Mouse (Mus musculus): ENCODE data around the gene Plxnc1. TPM values are rescaled to one million over a fixed set of nuclear protein-coding genes. Genes with fewer than 3 reads are reported as not detected.

Gene Plxnc1
- polyA plus RNA-seq, 1 experiment from 2014 or later: 0.95 TPM

GRCm38 (mm10) chr10:94798128-94798527, 146.5 kb downstream of the Plxnc1 start:
- Histone ChIP-seq H3K27me3 (ENCODE audit: insufficient read depth, low read length) (no peaks in the 10 kb centered on the region), H3K36me3 (ENCODE audit: insufficient read depth, low read length) (no peaks in the 10 kb centered on the region), H3K4me2 (replicated peaks; ENCODE audit: low read depth, low read length) (no peak overlapping the region), H3K4me3 (ENCODE audit: low read length) (no peak overlapping the region), H3K9ac (replicated peaks; ENCODE audit: low read length) (no peak overlapping the region), H3K4me1 (ENCODE audit: insufficient read depth, low read length) (no peaks in the 10 kb centered on the region), H3K9me3 (ENCODE audit: low read length) (no peaks in the 10 kb centered on the region), H3K27ac (ENCODE audit: low read length) (no peak overlapping the region)
- no peak for ATAC-seq (ENCODE audit: low FRiP score, low TSS enrichment)
- 69% methylated on average over 5 of the region's 5 CpGs for WGBS

- Histone ChIP-seq H3K4me3 (ENCODE audit: low read length) (no peak overlapping the region), H3K9ac (replicated peaks; ENCODE audit: low read length) (no peak overlapping the region), H3K36me3 (ENCODE audit: insufficient read depth, low read length) (no peaks in the 10 kb centered on the region), H3K9me3 (ENCODE audit: low read length) (no peaks in the 10 kb centered on the region), H3K4me1 (ENCODE audit: insufficient read depth, low read length) (no peaks in the 10 kb centered on the region), H3K27ac (ENCODE audit: low read length) (no peak overlapping the region), H3K27me3 (ENCODE audit: insufficient read depth, low read length) (no peaks in the 10 kb centered on the region), H3K4me2 (replicated peaks; ENCODE audit: low read depth, low read length) (no peak overlapping the region)
- 92% methylated on average over 5 of the region's 5 CpGs for WGBS
- ATAC-seq (ENCODE audit: low FRiP score, low TSS enrichment): no peak
Measured at GRCm38 (mm10) chr10:94794666-94795244, 149.9 kb downstream of the Plxnc1 start.

GRCm38 (mm10) chr10:94793914-94794313, 150.7 kb downstream of the Plxnc1 start:
- no peak for ATAC-seq (ENCODE audit: low FRiP score, low TSS enrichment)

GRCm38 (mm10) chr10:94789205-94789604, 155.4 kb downstream of the Plxnc1 start:
- 56% methylated on average over 3 of the region's 3 CpGs for WGBS
- Histone ChIP-seq H3K27ac (ENCODE audit: low read length) (no peak overlapping the region), H3K9me3 (ENCODE audit: low read length) (no peaks in the 10 kb centered on the region), H3K36me3 (ENCODE audit: insufficient read depth, low read length) (no peaks in the 10 kb centered on the region), H3K9ac (replicated peaks; ENCODE audit: low read length) (no peak overlapping the region), H3K4me2 (replicated peaks; ENCODE audit: low read depth, low read length) (no peak overlapping the region), H3K27me3 (ENCODE audit: insufficient read depth, low read length) (no peaks in the 10 kb centered on the region), H3K4me3 (ENCODE audit: low read length) (no peak overlapping the region), H3K4me1 (ENCODE audit: insufficient read depth, low read length) (no peaks in the 10 kb centered on the region)
- no peak for ATAC-seq (ENCODE audit: low FRiP score, low TSS enrichment)

More at GRCm38 (mm10) chr10:94793914-94794313, 150.7 kb downstream of the Plxnc1 start:
- no peaks in the 10 kb centered on the region for H3K27me3 ChIP-seq (ENCODE audit: insufficient read depth, low read length)
- WGBS: 90% methylated on average over 3 of the region's 3 CpGs
- no peaks in the 10 kb centered on the region for H3K36me3 ChIP-seq (ENCODE audit: insufficient read depth, low read length)
- H3K4me1 ChIP-seq (ENCODE audit: insufficient read depth, low read length): no peaks in the 10 kb centered on the region
- no peak overlapping the region for H3K4me2 ChIP-seq (replicated peaks; ENCODE audit: low read depth, low read length)
- no peaks in the 10 kb centered on the region for H3K9me3 ChIP-seq (ENCODE audit: low read length)
- no peak overlapping the region for H3K27ac ChIP-seq (ENCODE audit: low read length)
- no peak overlapping the region for H3K4me3 ChIP-seq (ENCODE audit: low read length)
- H3K9ac ChIP-seq (replicated peaks; ENCODE audit: low read length): no peak overlapping the region

GRCm38 (mm10) chr10:94780618-94781262, 163.9 kb downstream of the Plxnc1 start:
- no peak overlapping the region for H3K4me2 ChIP-seq (replicated peaks; ENCODE audit: low read depth, low read length)
- H3K4me1 ChIP-seq (ENCODE audit: insufficient read depth, low read length): no peaks in the 10 kb centered on the region
- no peak overlapping the region for H3K27ac ChIP-seq (ENCODE audit: low read length)
- H3K36me3 ChIP-seq (ENCODE audit: insufficient read depth, low read length): 0 out of 2 replicates have a peak, but pooled peaks cover 4% of the 10 kb centered on the region
- no peaks in the 10 kb centered on the region for H3K27me3 ChIP-seq (ENCODE audit: insufficient read depth, low read length)
- H3K9ac ChIP-seq (replicated peaks; ENCODE audit: low read length): no peak overlapping the region
- ATAC-seq (ENCODE audit: low FRiP score, low TSS enrichment): no peak
- no peak overlapping the region for H3K4me3 ChIP-seq (ENCODE audit: low read length)
- 82% methylated on average over 3 of the region's 3 CpGs for WGBS
- H3K9me3 ChIP-seq (ENCODE audit: low read length): no peaks in the 10 kb centered on the region

DNA sequence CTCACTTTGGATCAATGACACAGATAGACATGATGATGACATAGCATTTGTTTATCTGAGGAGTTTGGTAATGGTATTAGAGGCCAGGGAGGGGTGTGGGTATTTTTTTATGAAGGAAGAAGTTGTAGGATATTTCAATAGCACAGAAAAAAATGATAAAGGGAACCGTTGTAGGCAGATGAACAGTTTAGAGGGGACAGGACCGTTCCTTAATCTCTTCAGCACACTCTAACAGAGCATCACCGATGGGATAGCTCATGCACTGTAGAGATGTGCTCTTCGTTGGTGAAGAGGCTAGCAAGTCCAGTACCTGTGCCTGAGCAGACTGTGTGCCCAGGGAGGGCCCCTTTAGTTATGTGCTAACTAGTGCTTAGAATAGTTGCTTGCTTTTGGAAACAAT, 165.3 kb downstream of the Plxnc1 start:
- no peaks in the 10 kb centered on the region for H3K9me3 ChIP-seq (ENCODE audit: low read length)
- H3K4me2 ChIP-seq (replicated peaks; ENCODE audit: low read depth, low read length): no peak overlapping the region
- H3K27me3 ChIP-seq (ENCODE audit: insufficient read depth, low read length): no peaks in the 10 kb centered on the region
- 90% methylated on average over 4 of the region's 4 CpGs for WGBS
- no peak overlapping the region for H3K4me3 ChIP-seq (ENCODE audit: low read length)
- 0 out of 2 replicates have a peak, but pooled peaks cover 4% of the 10 kb centered on the region for H3K36me3 ChIP-seq (ENCODE audit: insufficient read depth, low read length)
- H3K4me1 ChIP-seq (ENCODE audit: insufficient read depth, low read length): no peaks in the 10 kb centered on the region
- no peak for ATAC-seq (ENCODE audit: low FRiP score, low TSS enrichment)
- no peak overlapping the region for H3K9ac ChIP-seq (replicated peaks; ENCODE audit: low read length)
- H3K27ac ChIP-seq (ENCODE audit: low read length): no peak overlapping the region

DNA sequence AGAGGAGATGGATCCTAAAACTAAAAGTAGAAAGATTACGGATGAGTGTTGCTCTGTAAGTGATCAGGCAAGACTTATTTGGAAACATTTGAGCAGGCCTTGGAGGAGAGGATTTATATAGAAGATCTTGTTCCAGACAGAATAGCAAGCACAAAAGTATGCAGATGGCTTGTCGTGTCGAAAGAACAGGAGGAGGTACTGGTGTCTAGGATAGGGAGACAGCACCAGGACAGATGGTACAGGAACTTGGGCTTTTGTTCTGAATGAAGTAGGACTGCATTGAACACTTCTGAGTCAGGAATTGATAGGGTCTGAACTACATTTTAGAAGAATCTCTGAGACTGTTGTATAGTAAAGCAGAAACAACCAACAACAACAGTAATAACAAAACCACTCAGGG, 167.1 kb downstream of the Plxnc1 start:
- Histone ChIP-seq H3K4me3 (ENCODE audit: low read length) (no peak overlapping the region), H3K27ac (ENCODE audit: low read length) (no peak overlapping the region), H3K27me3 (ENCODE audit: insufficient read depth, low read length) (no peaks in the 10 kb centered on the region), H3K36me3 (ENCODE audit: insufficient read depth, low read length) (0 out of 2 replicates have a peak, but pooled peaks cover 4% of the 10 kb centered on the region), H3K9me3 (ENCODE audit: low read length) (no peaks in the 10 kb centered on the region), H3K9ac (replicated peaks; ENCODE audit: low read length) (no peak overlapping the region), H3K4me2 (replicated peaks; ENCODE audit: low read depth, low read length) (no peak overlapping the region), H3K4me1 (ENCODE audit: insufficient read depth, low read length) (no peaks in the 10 kb centered on the region)
- ATAC-seq (ENCODE audit: low FRiP score, low TSS enrichment): no peak
- WGBS: 98% methylated on average over 3 of the region's 3 CpGs

- WGBS: 61% methylated on average over 3 of the region's 3 CpGs
- no peak overlapping the region for H3K27ac ChIP-seq (ENCODE audit: low read length)
- H3K9ac ChIP-seq (replicated peaks; ENCODE audit: low read length): no peak overlapping the region
- H3K9me3 ChIP-seq (ENCODE audit: low read length): no peaks in the 10 kb centered on the region
- H3K27me3 ChIP-seq (ENCODE audit: insufficient read depth, low read length): no peaks in the 10 kb centered on the region
- no peaks in the 10 kb centered on the region for H3K36me3 ChIP-seq (ENCODE audit: insufficient read depth, low read length)
- no peak overlapping the region for H3K4me2 ChIP-seq (replicated peaks; ENCODE audit: low read depth, low read length)
- no peaks in the 10 kb centered on the region for H3K4me1 ChIP-seq (ENCODE audit: insufficient read depth, low read length)
- ATAC-seq (ENCODE audit: low FRiP score, low TSS enrichment): no peak
- no peak overlapping the region for H3K4me3 ChIP-seq (ENCODE audit: low read length)
Measured at GRCm38 (mm10) chr10:94771496-94771895, 173.1 kb downstream of the Plxnc1 start.

DNA sequence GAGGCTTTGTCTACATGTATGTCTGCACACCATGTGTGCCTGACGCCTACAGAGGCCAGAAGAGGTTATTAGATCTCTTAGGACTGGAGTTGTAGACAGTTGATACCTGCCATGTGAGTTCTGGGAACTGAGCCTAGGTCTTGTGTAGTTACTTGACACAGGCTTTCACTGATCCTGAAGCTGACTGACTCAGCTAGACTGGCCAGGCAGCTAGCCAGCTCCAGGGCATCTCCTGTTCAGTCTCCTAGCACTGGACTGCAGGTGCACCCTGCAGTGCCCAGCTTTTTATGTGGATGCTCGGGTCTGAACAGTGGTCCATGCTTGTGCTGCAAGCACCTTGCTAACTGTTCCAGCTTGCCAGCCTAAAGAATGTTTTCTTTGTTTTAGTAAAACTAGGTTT, 197.6 kb downstream of the Plxnc1 start:
- no peak for ATAC-seq (ENCODE audit: low FRiP score, low TSS enrichment)
- H3K27ac ChIP-seq (ENCODE audit: low read length): no peak overlapping the region
- H3K9me3 ChIP-seq (ENCODE audit: low read length): no peaks in the 10 kb centered on the region
- H3K9ac ChIP-seq (replicated peaks; ENCODE audit: low read length): no peak overlapping the region
- H3K36me3 ChIP-seq (ENCODE audit: insufficient read depth, low read length): 0 out of 2 replicates have a peak, but pooled peaks cover 5% of the 10 kb centered on the region
- whole genome bisulfite sequencing: 84% methylated on average over 2 of the region's 2 CpGs
- no peak overlapping the region for H3K4me2 ChIP-seq (replicated peaks; ENCODE audit: low read depth, low read length)
- no peaks in the 10 kb centered on the region for H3K4me1 ChIP-seq (ENCODE audit: insufficient read depth, low read length)
- H3K27me3 ChIP-seq (ENCODE audit: insufficient read depth, low read length): no peaks in the 10 kb centered on the region
- H3K4me3 ChIP-seq (ENCODE audit: low read length): no peak overlapping the region

DNA sequence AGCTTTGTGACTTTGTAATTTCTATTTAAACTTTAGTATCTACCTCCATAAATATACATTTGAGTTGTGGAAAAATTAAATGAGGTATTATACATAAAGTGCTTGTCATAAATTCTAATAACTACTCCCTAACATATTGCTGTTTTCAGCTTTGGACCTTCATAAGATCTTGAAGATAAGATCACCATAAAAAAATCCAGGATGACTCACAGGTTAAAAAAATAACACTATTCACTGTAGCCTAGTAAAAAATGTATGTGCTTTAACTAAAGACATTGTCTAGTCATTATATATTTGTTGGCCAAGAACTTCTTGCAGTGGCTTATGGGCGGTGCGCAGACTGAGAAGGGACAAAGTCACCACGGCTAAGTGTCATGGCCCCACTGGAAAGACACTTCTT, 203.2 kb downstream of the Plxnc1 start:
- Histone ChIP-seq H3K36me3 (ENCODE audit: insufficient read depth, low read length) (no peaks in the 10 kb centered on the region), H3K4me3 (ENCODE audit: low read length) (no peak overlapping the region), H3K4me2 (replicated peaks; ENCODE audit: low read depth, low read length) (no peak overlapping the region), H3K27me3 (ENCODE audit: insufficient read depth, low read length) (no peaks in the 10 kb centered on the region), H3K9ac (replicated peaks; ENCODE audit: low read length) (no peak overlapping the region), H3K27ac (ENCODE audit: low read length) (no peak overlapping the region), H3K9me3 (ENCODE audit: low read length) (no peaks in the 10 kb centered on the region), H3K4me1 (ENCODE audit: insufficient read depth, low read length) (no peaks in the 10 kb centered on the region)
- 88% methylated on average over 3 of the region's 3 CpGs for WGBS
- no peak for ATAC-seq (ENCODE audit: low FRiP score, low TSS enrichment)

Data from kidney, embryonic 16.5 days (tissue).